27 mouse cellular contexts compared by ENCODE assay signal in genomic region chr14:20790996-20791395, GRCm38 (mm10). TPM values are rescaled to one million over a fixed set of nuclear protein-coding genes. Genes with fewer than 3 reads are reported as not detected.
DNase-seq lines count a peak whose midpoint lies in the region; ATAC-seq lines count a peak whose summit lies in the region.
"Had no signal": no experiment of that assay in that cellular context is flagged by ENCODE, and none has a peak within 500 bp of the region (broad histone marks: within the 10 kb centered on the region; RNA-seq: fewer than 3 reads in every experiment).

No protein-coding gene starts in this region.

- no peaks in the 10 kb centered on the region for H3K27me3 ChIP-seq in hindbrain, embryonic 12.5 days
- no peaks in the 10 kb centered on the region for H3K27me3 ChIP-seq in hindbrain, embryonic 11.5 days (ENCODE audit: control insufficient read depth, insufficient read depth, low read length)
- no peaks in the 10 kb centered on the region for H3K27me3 ChIP-seq in limb, embryonic 13.5 days
- no peaks in the 10 kb centered on the region for H3K27me3 ChIP-seq in limb, embryonic 10.5 days (ENCODE audit: low read depth, poor library complexity, severe bottlenecking)
- H3K27me3 ChIP-seq: CH12.LX; embryonic facial prominence, embryonic 12.5 days; forebrain, embryonic 12.5 days; Patski had no signal

- no peak overlapping the region for H3K27ac ChIP-seq in hindbrain, embryonic 12.5 days
- H3K27ac ChIP-seq in hindbrain, embryonic 11.5 days (ENCODE audit: low read depth, low read length): no peak overlapping the region
- no peak overlapping the region for H3K27ac ChIP-seq in limb, embryonic 13.5 days
- H3K27ac ChIP-seq in limb, embryonic 10.5 days: no peak overlapping the region
- H3K27ac ChIP-seq: embryonic facial prominence, embryonic 12.5 days; forebrain, embryonic 12.5 days; macrophage; neural tube, embryonic 12.5 days had no signal

- WGBS in hindbrain, embryonic 12.5 days: 92% methylated on average over 6 of the region's 6 CpGs
- 96% methylated on average over 6 of the region's 6 CpGs for WGBS in hindbrain, embryonic 11.5 days
- 96% methylated on average over 6 of the region's 6 CpGs for WGBS in limb, embryonic 13.5 days
- 96% methylated on average over 6 of the region's 6 CpGs for WGBS in limb, embryonic 10.5 days

- no peak overlapping the region for H3K4me3 ChIP-seq in hindbrain, embryonic 12.5 days
- H3K4me3 ChIP-seq in hindbrain, embryonic 11.5 days (ENCODE audit: low read depth, low read length): no peak overlapping the region; the same call in 1 of the 2 replicates
- no peak overlapping the region for H3K4me3 ChIP-seq in limb, embryonic 13.5 days
- H3K4me3 ChIP-seq in limb, embryonic 10.5 days: no peak overlapping the region
- H3K4me3 ChIP-seq: embryonic facial prominence, embryonic 12.5 days; erythroblast, embryonic 14.5 days; forebrain, embryonic 12.5 days; neural tube, embryonic 12.5 days had no signal

- DNase-seq in hindbrain, embryonic 11.5 days (ENCODE audit: low spot score): no peak
- DNase-seq in limb, embryonic 10.5 days (ENCODE audit: low spot score): no peak
- peak; percentile 48 for DNase-seq in right cerebral cortex, postnatal 25 days
- no peak for DNase-seq in right cerebral cortex, postnatal 36 days (ENCODE audit: low spot score in 2 of 2)
- DNase-seq in retina, embryonic 14.5 days (ENCODE audit: low spot score): no peak
- DNase-seq: adrenal gland, postnatal 36 days; B cell, adult 2 months; cerebellum, adult 11 months; cerebellum, adult 9-11 months; heart, adult 11 months; kidney, postnatal 4 days; liver, postnatal 0 days; right cerebral cortex, postnatal 4 days; thymus, postnatal 14 days had no signal

- no peaks in the 10 kb centered on the region for H3K9me3 ChIP-seq in hindbrain, embryonic 12.5 days (replicated peaks)
- no peaks in the 10 kb centered on the region for H3K9me3 ChIP-seq in hindbrain, embryonic 11.5 days (ENCODE audit: control insufficient read depth, low read length)
- no peaks in the 10 kb centered on the region for H3K9me3 ChIP-seq in limb, embryonic 13.5 days
- H3K9me3 ChIP-seq in limb, embryonic 10.5 days (replicated peaks): no peaks in the 10 kb centered on the region
- H3K9me3 ChIP-seq: embryonic facial prominence, embryonic 12.5 days; forebrain, embryonic 12.5 days; G1E; neural tube, embryonic 12.5 days had no signal

- H3K4me1 ChIP-seq in hindbrain, embryonic 12.5 days: peaks cover 57% of the 10 kb centered on the region
- H3K4me1 ChIP-seq in hindbrain, embryonic 11.5 days (replicated peaks; ENCODE audit: control insufficient read depth, insufficient read depth, low read length): 0 out of 2 replicates have a peak, but pooled peaks cover 7% of the 10 kb centered on the region
- H3K4me1 ChIP-seq in limb, embryonic 13.5 days: peaks cover 59% of the 10 kb centered on the region
- H3K4me1 ChIP-seq in limb, embryonic 10.5 days: peaks cover 47% of the 10 kb centered on the region

- H3K36me3 ChIP-seq in hindbrain, embryonic 12.5 days: peaks cover 43% of the 10 kb centered on the region
- no peaks in the 10 kb centered on the region for H3K36me3 ChIP-seq in hindbrain, embryonic 11.5 days (ENCODE audit: control insufficient read depth, insufficient read depth, low read length)
- peaks cover 60% of the 10 kb centered on the region for H3K36me3 ChIP-seq in limb, embryonic 13.5 days
- H3K36me3 ChIP-seq in limb, embryonic 10.5 days: peaks cover 66% of the 10 kb centered on the region

- no peak overlapping the region for H3K4me2 ChIP-seq in hindbrain, embryonic 12.5 days (replicated peaks)
- no peak overlapping the region for H3K4me2 ChIP-seq in hindbrain, embryonic 11.5 days (replicated peaks; ENCODE audit: low read depth, low read length)
- H3K4me2 ChIP-seq in limb, embryonic 13.5 days (replicated peaks): no peak overlapping the region
- H3K4me2 ChIP-seq: forebrain, embryonic 12.5 days; liver, embryonic 11.5 days had no signal

- 0 out of 2 replicates have a peak overlapping the region, but pooled peaks have one; percentile 18 for H3K9ac ChIP-seq in hindbrain, embryonic 12.5 days
- H3K9ac ChIP-seq in hindbrain, embryonic 11.5 days (ENCODE audit: low read depth, low read length): no peak overlapping the region
- H3K9ac ChIP-seq in limb, embryonic 13.5 days: peak overlapping the region; percentile 8; the same call in 1 of the 2 replicates
- H3K9ac ChIP-seq: forebrain, embryonic 12.5 days; liver, postnatal 0 days; neural tube, embryonic 12.5 days had no signal

- ATAC-seq in hindbrain, embryonic 12.5 days (ENCODE audit: low FRiP score): no peak
- no peak for ATAC-seq in hindbrain, embryonic 11.5 days (ENCODE audit: low FRiP score)
- no peak for ATAC-seq in limb, embryonic 13.5 days (ENCODE audit: low FRiP score, low read depth)
- ATAC-seq: intestine, postnatal 0 days; liver, postnatal 0 days; lung, postnatal 0 days; Patski had no signal

RNA-seq across cellular contexts. Expression of gene Camk2g, which starts 2.9 kb away (rescaled TPM):
- 72.8 and 75.5 TPM in 2 replicates for polyA plus RNA-seq in hindbrain, embryonic 12.5 days (2016; fragmentation: Nextera tagmentation; extraction: Ambion mirVana)
- 44.2 and 46.8 TPM in 2 replicates for polyA plus RNA-seq in hindbrain, embryonic 11.5 days (2014; fragmentation: Nextera tagmentation; extraction: Ambion mirVana)
- 63.5 and 74.6 TPM in 2 replicates for polyA plus RNA-seq in limb, embryonic 13.5 days (2015; fragmentation: Nextera tagmentation; extraction: Ambion mirVana)
- polyA plus RNA-seq in limb, embryonic 10.5 days (2016; fragmentation: Nextera tagmentation; extraction: Ambion mirVana): 43.3 and 57.6 TPM in 2 replicates

RNA-seq across cellular contexts. Expression of gene Plau, which starts 45.5 kb away (rescaled TPM):
- 0.46 and 0.76 TPM in 2 replicates for polyA plus RNA-seq in hindbrain, embryonic 12.5 days (2016; fragmentation: Nextera tagmentation; extraction: Ambion mirVana)
- 0.59 and 0.65 TPM in 2 replicates for polyA plus RNA-seq in hindbrain, embryonic 11.5 days (2014; fragmentation: Nextera tagmentation; extraction: Ambion mirVana)
- 2.9 and 3.0 TPM in 2 replicates for polyA plus RNA-seq in limb, embryonic 13.5 days (2015; fragmentation: Nextera tagmentation; extraction: Ambion mirVana)
- 0.54 and 0.55 TPM in 2 replicates for polyA plus RNA-seq in limb, embryonic 10.5 days (2016; fragmentation: Nextera tagmentation; extraction: Ambion mirVana)
- polyA plus RNA-seq: erythroblast, embryonic 14.5 days; G1E had no signal

RNA-seq across cellular contexts. Expression of gene Ndst2, which starts 56.6 kb away (rescaled TPM):
- 27.2 and 28.2 TPM in 2 replicates for polyA plus RNA-seq in hindbrain, embryonic 12.5 days (2016; fragmentation: Nextera tagmentation; extraction: Ambion mirVana)
- 20.2 and 21.0 TPM in 2 replicates for polyA plus RNA-seq in hindbrain, embryonic 11.5 days (2014; fragmentation: Nextera tagmentation; extraction: Ambion mirVana)
- polyA plus RNA-seq in limb, embryonic 13.5 days (2015; fragmentation: Nextera tagmentation; extraction: Ambion mirVana): 27.9 and 30.5 TPM in 2 replicates
- 27.9 and 29.2 TPM in 2 replicates for polyA plus RNA-seq in limb, embryonic 10.5 days (2016; fragmentation: Nextera tagmentation; extraction: Ambion mirVana)
